Mouse (Mus musculus) spleen, postnatal 10 days (tissue): ENCODE measurements around the gene Olfr339.
"Not testable (repeated sequence)": the region's sequence is repeated elsewhere in the genome, so short reads cannot be mapped to it uniquely, and the experiment has no call there.

ENCODE experiments used
- DNase-seq, 2 experiments: peaks; one replicate each; pipeline ENCODE4 v3.0.0; 2021 to 2022; ENCODE audit warnings: low spot score in 2 of 2

Olfr339 gene

GRCm38 (mm10) chr2:36418647-36419046 is at the start of gene Olfr339:
TSS of gene Olfr339 (plus strand) at chr2:36418947.
- no peak for DNase-seq

GRCm38 (mm10) chr2:36373219-36373618 is 45.5 kb upstream of the Olfr339 start, which contains the start of gene Olfr338:
TSS of gene Olfr338 (plus strand) at chr2:36373519.
- no peak for DNase-seq

GRCm38 (mm10) chr2:36415174-36415573 is 3.6 kb upstream of the Olfr339 start:
- DNase-seq = not testable (repeated sequence)

- not testable (repeated sequence) for DNase-seq
Observed at GRCm38 (mm10) chr2:36415591-36415990, 3.2 kb upstream of the Olfr339 start.

GRCm38 (mm10) chr2:36452287-36452686 is 33.5 kb downstream of the Olfr339 start, which contains the start of gene Olfr340:
TSS of gene Olfr340 (plus strand) at chr2:36452587.
- DNase-seq = no peak

GRCm38 (mm10) chr2:36473634-36474033 is 54.9 kb downstream of the Olfr339 start:
- DNase-seq = no peak
